Mouse (Mus musculus) hindbrain, embryonic 11.5 days (tissue): ENCODE data around the gene Klf13. TPM values are rescaled to one million over a fixed set of nuclear protein-coding genes. Genes with fewer than 3 reads are reported as not detected.

ENCODE experiments used
- ATAC-seq: fragments of 200-750 bp; cut with Nextera tagmentation; 2 replicates; pipeline ENCODE4 v1.8.0; 2017; ENCODE audit warnings: mild to moderate bottlenecking, moderate TSS enrichment, moderate library complexity; ENCODE audit not compliant: low FRiP score
- DNase-seq: peaks from one replicate; pipeline ENCODE4 v3.0.0-alpha.2; 2015; ENCODE audit warnings: low spot score
- H3K27ac ChIP-seq: fragments of 300-500 bp; sonication (generic); 2 replicates; pipeline ENCODE4 v1.5.1; 2014; ENCODE audit warnings: mild to moderate bottlenecking, low read depth, low read length
- H3K27me3 ChIP-seq: fragments of 300-500 bp; sonication (generic); 2 replicates; pipeline ENCODE4 v1.6.1; 2014; ENCODE audit warnings: mild to moderate bottlenecking, low read length, moderate library complexity, mixed read lengths; ENCODE audit not compliant: control insufficient read depth, insufficient read depth
- H3K36me3 ChIP-seq: fragments of 300-500 bp; sonication (generic); 2 replicates; pipeline ENCODE4 v1.6.1; 2014; ENCODE audit warnings: mild to moderate bottlenecking, low read length, moderate library complexity, mixed read lengths; ENCODE audit not compliant: control insufficient read depth, insufficient read depth
- H3K4me1 ChIP-seq: fragments of 300-500 bp; sonication (generic); replicated peaks from 2 replicates; pipeline ENCODE4 v1.6.1; 2014; ENCODE audit warnings: low read length, mixed read lengths; ENCODE audit not compliant: control insufficient read depth, insufficient read depth
- H3K4me2 ChIP-seq: fragments of 300-500 bp; sonication (generic); replicated peaks from 2 replicates; pipeline ENCODE4 v1.6.1; 2014; ENCODE audit warnings: mild to moderate bottlenecking, low read depth, low read length
- H3K4me3 ChIP-seq: fragments of 300-500 bp; sonication (generic); 2 replicates; pipeline ENCODE4 v1.5.1; 2014; ENCODE audit warnings: low read depth, low read length
- H3K9ac ChIP-seq: fragments of 300-500 bp; sonication (generic); 2 replicates; pipeline ENCODE4 v1.6.1; 2014; ENCODE audit warnings: low read depth, low read length
- H3K9me3 ChIP-seq: fragments of 300-500 bp; sonication (generic); 2 replicates; pipeline ENCODE4 v1.6.1; 2016; ENCODE audit warnings: low read length; ENCODE audit not compliant: control insufficient read depth
- WGBS: fragments of 180-500 bp; shearing (Covaris S2); extraction: QIAGEN DNeasy Blood & Tissue Kit; methylation state at CpG from one replicate; pipeline ENCODE4 v1.1.7; 2014; 5-methylcytosine and 5-hydroxymethylcytosine counted together
- polyA plus RNA-seq: library from polyadenylated mRNA; unstranded; fragments of >200 nt; fragmentation: Nextera tagmentation; extraction: Ambion mirVana; gene quantifications from 2 replicates; pipeline ENCODE4 v1.2.1, GENCODE M21; 2014

Gene Klf13
- polyA plus RNA-seq, 1 experiment from 2014 or later = 35.4 TPM

DNA sequence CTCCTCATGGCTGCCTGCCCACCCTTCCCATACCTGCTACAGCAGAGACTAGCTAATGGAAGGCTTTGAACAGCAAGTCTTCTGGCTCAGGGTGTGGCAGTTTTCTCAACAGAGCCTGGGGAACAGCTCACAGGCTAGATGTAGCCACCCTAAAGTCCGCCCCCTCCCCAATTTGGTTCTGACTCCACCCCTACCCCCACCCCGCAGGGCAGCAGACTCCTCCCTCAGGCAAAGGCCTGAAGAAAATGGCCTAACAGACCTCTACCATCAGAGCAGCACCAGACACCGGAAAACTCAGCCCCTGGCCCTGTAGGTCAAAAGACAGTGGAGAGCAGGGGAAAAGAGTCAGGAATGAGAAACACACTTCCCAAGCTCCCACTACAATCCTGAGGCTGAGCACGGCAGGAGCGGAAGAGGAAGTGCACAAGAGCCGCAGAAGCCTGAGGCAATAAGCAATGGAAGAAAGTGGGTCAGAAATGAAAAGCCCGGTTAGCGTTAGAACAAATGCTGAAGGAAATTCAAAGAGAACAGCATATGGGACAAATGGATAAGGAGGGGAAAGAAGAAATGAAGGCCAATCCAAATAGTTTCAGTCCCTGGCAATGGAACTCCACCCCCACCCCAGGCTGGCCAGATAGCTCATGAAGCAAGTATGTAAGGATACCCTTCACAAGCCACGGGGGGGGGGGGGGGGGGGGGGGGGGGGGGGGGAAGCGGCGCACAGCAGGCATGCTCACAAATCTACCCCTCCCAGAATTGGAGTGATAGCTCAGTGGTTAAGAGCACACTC is 30.0 kb downstream of the Klf13 start:
- ATAC-seq (no peak), DNase-seq (no peak)
- Histone ChIP-seq H3K4me2 (no peak overlapping the region), H3K27me3 (no peaks in the 10 kb centered on the region), H3K9me3 (no peaks in the 10 kb centered on the region), H3K36me3 (no peaks in the 10 kb centered on the region), H3K9ac (no peak overlapping the region), H3K4me1 (peaks cover 9% of the 10 kb centered on the region), H3K4me3 (no peak overlapping the region), H3K27ac (peak overlapping the region; percentile 30; the same call in 1 of the 2 replicates)
- 47% methylated on average over 10 of the region's 11 CpGs for WGBS

DNA sequence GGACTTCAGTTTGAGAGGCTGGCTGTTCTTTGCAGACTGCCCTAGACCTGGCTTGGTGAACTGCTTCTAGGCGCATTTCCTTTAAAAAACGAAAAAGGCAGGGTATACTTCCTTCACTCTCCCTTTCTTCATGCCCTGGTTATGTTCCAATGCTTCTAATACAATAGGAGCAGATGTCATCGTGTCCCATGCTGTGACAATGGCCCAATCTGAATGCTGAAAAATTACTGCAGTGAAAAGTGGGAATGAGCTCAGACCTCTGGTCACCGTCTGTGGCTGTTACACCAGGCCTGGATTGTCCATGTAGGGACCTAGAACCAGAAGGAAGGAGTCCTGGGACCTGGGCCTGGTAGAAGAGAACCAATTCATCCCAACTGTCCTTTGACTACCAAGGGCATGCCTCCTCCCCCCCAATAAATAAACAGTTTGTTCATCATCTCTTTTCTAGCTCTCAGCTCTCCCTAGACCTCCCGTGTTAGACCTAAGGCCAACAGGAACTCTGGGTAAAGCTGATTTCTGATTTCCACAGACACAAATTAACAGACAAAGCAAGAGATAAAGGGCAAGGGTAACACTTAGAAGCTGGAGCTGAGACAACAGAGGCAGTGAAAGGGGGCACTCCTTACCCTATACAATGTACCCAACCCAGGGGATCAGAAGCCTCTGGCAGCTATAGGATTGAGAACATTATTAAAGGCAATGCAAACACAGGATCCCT is 30.8 kb downstream of the Klf13 start:
- DNase-seq = no peak
- Histone ChIP-seq H3K4me1 (peaks cover 5% of the 10 kb centered on the region; the same call in 1 of the 2 replicates), H3K4me3 (no peak overlapping the region), H3K36me3 (no peaks in the 10 kb centered on the region), H3K4me2 (no peak overlapping the region), H3K27me3 (no peaks in the 10 kb centered on the region), H3K9me3 (no peaks in the 10 kb centered on the region), H3K9ac (no peak overlapping the region), H3K27ac (0 out of 2 replicates have a peak overlapping the region, but pooled peaks have one; percentile 30)
- ATAC-seq = no peak
- 73% methylated on average over 5 of the region's 5 CpGs for WGBS

DNA sequence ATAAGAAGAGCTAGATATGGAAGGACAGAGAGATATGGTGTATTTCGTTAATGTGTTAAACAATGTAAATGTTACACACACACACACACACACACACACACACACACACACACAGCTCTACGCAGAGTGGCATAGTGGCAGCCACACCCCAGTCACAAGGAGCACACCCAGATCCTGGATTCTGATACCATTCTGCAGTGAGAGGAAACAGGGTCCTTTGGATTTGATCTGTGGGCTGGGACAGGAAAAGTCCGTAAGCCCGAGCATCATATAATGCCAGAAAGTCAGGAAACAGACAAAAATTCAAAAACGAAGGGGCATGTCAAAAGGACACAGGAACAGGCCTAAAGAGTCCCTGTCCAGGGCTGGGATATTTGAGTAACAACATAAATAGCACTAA is 33.1 kb downstream of the Klf13 start:
- Histone ChIP-seq H3K4me3 (no peak overlapping the region), H3K9me3 (no peaks in the 10 kb centered on the region), H3K27ac (no peak overlapping the region), H3K4me1 (no peaks in the 10 kb centered on the region), H3K27me3 (no peaks in the 10 kb centered on the region), H3K9ac (no peak overlapping the region), H3K36me3 (no peaks in the 10 kb centered on the region), H3K4me2 (no peak overlapping the region)
- ATAC-seq (no peak), DNase-seq (no peak)
- 90% methylated on average over 5 of the region's 5 CpGs for WGBS

DNA sequence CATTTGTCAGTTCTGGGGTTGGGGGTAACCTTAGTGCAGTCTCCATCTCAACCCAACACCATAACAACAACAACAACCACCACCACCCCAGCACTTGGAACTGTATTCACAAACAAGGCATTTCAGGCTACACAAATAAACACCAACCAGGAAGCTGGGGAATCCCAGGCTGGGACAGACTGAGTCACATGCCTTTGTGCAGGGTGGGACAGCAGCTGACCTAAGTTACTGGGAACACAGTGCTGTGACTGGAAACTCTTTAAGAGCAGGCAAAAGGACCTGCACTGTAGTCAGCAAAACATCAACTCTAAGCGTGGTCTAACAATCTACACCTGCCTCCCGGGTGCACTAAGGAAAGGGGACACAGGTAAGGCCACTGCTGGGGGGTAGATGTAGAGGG is 33.5 kb downstream of the Klf13 start:
- Histone ChIP-seq H3K27ac (no peak overlapping the region), H3K4me2 (no peak overlapping the region), H3K9ac (no peak overlapping the region), H3K9me3 (no peaks in the 10 kb centered on the region), H3K4me1 (no peaks in the 10 kb centered on the region), H3K4me3 (no peak overlapping the region), H3K27me3 (no peaks in the 10 kb centered on the region), H3K36me3 (no peaks in the 10 kb centered on the region)
- no peak for DNase-seq
- no peak for ATAC-seq
- WGBS = 88% methylated on average over 2 of the region's 2 CpGs

DNA sequence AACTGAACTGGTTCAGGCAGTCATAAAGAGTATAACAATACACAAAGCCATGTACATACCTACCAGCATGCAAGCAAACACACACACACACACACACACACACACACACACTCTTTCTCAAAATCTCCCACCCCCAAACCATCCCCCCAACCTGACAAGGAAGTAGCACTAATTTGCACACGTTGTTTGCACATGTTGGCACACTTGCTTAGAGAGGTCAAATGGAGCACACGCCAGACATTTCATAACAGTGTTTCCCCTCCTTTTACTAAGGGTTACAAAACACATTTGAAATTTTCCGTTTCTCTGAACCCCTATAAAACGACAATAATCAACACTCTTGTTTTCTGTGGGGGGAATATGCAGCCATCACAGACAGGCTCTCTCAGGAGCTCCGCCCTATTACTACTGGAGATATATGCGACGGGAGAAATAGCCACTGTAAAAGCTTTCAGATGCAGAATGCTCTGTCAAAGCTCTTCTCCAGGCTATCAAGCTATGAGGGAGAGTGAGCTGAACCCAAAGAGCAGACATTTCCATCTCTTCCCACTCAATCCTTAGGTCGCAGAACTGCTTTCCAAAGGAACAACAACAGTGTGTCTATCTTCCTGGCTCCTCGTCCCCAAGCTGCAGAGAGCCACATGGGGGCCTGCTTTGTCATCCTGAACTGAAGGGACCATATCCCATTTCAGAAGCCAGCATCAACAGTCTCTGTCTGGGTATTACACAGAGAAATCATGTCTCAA is 34.9 kb downstream of the Klf13 start:
- H3K27me3 ChIP-seq = no peaks in the 10 kb centered on the region
- H3K4me3 ChIP-seq = no peak overlapping the region
- ATAC-seq (no peak), DNase-seq (no peak)
- no peak overlapping the region for H3K27ac ChIP-seq
- WGBS = 67% methylated on average over 9 of the region's 9 CpGs
- H3K4me1 ChIP-seq = no peaks in the 10 kb centered on the region
- no peaks in the 10 kb centered on the region for H3K9me3 ChIP-seq
- H3K36me3 ChIP-seq = no peaks in the 10 kb centered on the region
- no peak overlapping the region for H3K9ac ChIP-seq
- no peak overlapping the region for H3K4me2 ChIP-seq

DNA sequence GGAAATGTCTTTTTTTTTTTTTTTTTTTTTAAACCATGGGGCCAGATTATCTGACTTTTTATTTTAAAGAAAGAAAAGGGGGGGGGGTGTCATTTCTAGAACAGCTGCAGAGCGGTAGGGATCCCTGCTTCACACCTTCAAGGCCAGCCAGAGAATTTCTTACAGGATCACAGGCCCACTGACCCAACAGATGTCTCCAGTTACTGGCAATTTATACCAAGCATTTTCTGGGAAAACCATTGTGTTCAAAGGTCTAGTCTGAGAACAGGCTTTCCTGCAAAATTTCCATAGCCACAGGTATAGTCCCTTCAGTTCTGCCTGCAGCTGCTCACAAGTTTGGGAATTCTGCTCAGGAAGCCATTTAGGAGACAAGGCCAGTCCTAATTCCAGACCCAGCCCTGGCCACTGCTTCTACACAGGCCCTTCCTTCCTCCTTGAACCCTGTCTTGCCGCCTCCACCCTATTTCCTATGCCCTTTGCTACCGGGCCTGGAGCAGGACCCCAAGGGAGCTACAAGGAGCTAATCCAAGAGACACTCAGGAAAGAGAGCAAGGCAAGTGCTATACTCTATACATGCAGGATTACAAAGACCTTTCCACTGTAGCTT is 36.0 kb downstream of the Klf13 start:
- Histone ChIP-seq H3K36me3 (no peaks in the 10 kb centered on the region), H3K4me2 (no peak overlapping the region), H3K4me3 (no peak overlapping the region), H3K9me3 (no peaks in the 10 kb centered on the region), H3K27me3 (no peaks in the 10 kb centered on the region), H3K27ac (no peak overlapping the region), H3K9ac (no peak overlapping the region), H3K4me1 (no peaks in the 10 kb centered on the region)
- ATAC-seq = no peak
- DNase-seq = no peak
- WGBS = 69% methylated on average over 3 of the region's 3 CpGs

DNA sequence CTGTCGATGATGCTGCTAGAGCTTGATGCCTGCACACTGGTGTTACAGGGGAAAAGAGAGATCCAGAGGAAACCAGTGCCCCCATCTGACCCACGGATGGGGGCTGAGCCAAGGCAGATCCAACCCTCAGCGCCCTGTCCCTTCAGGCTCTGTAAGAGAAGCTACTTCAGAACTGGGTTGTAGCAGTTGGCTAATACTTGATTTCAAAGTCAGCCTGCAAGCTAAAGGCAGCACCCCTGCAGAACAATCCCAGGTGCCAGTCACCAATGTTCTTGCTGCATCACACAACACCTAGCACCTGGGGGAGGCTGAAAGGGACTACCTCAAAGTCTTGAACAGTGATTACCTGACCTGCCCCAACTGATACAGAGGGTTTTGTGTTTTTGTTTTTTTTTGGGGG is 36.8 kb downstream of the Klf13 start:
- H3K4me1 ChIP-seq = peaks cover 5% of the 10 kb centered on the region; the same call in 1 of the 2 replicates
- H3K36me3 ChIP-seq = no peaks in the 10 kb centered on the region
- H3K9me3 ChIP-seq = no peaks in the 10 kb centered on the region
- 72% methylated on average over 3 of the region's 3 CpGs for WGBS
- H3K4me3 ChIP-seq = no peak overlapping the region
- H3K27ac ChIP-seq = no peak overlapping the region
- H3K9ac ChIP-seq = no peak overlapping the region
- no peak for ATAC-seq
- no peak overlapping the region for H3K4me2 ChIP-seq
- DNase-seq = no peak
- H3K27me3 ChIP-seq = no peaks in the 10 kb centered on the region

DNA sequence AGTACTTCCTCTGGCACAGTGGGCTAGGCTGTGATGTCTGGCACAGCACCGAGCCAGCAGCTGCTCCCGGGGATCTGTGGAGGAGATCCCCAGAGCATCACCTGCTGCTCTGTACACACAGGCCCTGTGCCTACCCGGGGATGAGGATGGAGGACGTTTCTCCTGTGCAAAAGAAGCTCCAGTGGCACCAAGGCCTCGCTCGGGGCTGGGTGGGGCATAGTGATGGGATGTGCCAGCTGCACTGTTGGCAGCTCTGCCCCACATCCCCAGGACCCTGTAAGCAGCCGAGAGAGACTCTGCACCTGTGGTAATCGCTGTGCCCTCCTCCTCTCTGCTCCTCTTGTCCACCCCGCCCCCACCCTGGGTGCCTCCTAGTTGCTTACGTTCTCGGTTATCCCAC is 37.4 kb downstream of the Klf13 start:
- H3K9ac ChIP-seq = no peak overlapping the region
- 79% methylated on average over 9 of the region's 11 CpGs for WGBS
- ATAC-seq = no peak

More for the DNA sequence above, 37.4 kb downstream of the Klf13 start:
- H3K4me3 ChIP-seq = no peak overlapping the region
- H3K36me3 ChIP-seq = no peaks in the 10 kb centered on the region
- H3K27me3 ChIP-seq = no peaks in the 10 kb centered on the region
- H3K27ac ChIP-seq = no peak overlapping the region
- H3K4me2 ChIP-seq = no peak overlapping the region
- peaks cover 5% of the 10 kb centered on the region; the same call in 1 of the 2 replicates for H3K4me1 ChIP-seq
- no peak for DNase-seq
- no peaks in the 10 kb centered on the region for H3K9me3 ChIP-seq
